Mouse (Mus musculus): ENCODE results near the gene Gbp10. TPM values are rescaled to one million over a fixed set of nuclear protein-coding genes. Genes with fewer than 3 reads are reported as not detected.
A peak's percentile ranks its signal among the peaks of the same experiment; 100 is the strongest.
"Not testable (repeated sequence)": the region's sequence is repeated elsewhere in the genome, so short reads cannot be mapped to it uniquely, and the experiment has no call there.

Gene Gbp10
- polyA plus RNA-seq (2015; fragmentation: Nextera tagmentation; extraction: Ambion mirVana): 0.15 and 0.44 TPM in 2 replicates

DNA sequence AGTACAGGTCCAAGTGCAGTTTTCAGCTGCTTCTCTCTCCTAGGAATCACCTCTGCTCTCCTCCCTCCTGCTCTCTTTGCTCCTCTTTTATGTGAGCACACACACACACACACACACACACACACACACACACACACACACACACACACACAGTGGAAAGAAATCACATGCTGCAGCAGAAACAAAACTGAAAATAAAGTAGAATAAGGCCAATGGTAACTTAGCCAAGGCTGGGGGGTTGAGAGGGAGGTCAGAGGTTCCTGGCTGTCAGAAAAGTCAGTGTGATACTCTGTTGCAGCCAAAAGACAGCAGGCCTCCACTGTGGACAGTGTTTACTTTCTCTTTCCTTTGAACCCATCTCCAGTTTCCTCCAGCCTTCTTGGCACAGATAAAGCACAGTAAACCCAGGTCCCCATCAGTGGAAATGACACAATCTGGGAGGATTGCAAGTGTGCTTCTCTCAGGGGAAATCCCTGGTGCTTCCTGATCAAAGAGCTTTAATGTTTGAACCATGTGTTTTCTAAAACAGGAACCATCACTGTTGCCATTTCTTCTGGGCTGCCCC, at the start of gene Gbp10:
TSS of gene Gbp10 (minus strand) at position 51 of the 565 bp plus-strand sequence.
- not testable (repeated sequence) for H3K27me3 ChIP-seq; H3K9ac ChIP-seq; H3K9me3 ChIP-seq (replicated peaks); H3K4me1 ChIP-seq (replicated peaks); H3K27ac ChIP-seq; H3K4me2 ChIP-seq; H3K4me3 ChIP-seq; H3K36me3 ChIP-seq
- ATAC-seq (replicated peaks; ENCODE audit: insufficient number of reproducible peaks, insufficient read depth, low FRiP score, low read depth): peak; percentile 43; the same call in 1 of the 2 replicates

DNA sequence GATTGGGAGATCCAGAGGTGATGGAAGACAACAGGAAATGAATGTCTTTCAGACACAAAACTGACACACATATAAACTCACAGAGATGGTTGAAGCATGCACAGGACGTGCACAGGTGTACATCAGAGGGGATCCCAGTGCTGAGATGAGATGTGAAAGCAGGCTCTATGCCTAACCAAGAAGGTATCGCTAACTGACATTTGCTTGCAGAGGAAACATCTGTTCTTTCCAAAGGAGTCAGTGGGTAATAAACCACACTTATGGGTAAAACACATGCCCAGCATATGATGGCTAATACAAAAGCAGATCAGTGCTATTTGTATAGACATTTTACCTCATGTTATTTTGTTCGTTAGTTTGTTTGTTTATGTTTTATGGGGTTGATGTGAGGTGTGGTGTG, 21.3 kb upstream of the Gbp10 start:
- 80% methylated on average over 1 of the region's 3 CpGs for WGBS
- H3K36me3 ChIP-seq; ATAC-seq (replicated peaks; ENCODE audit: insufficient number of reproducible peaks, insufficient read depth, low FRiP score, low read depth); H3K9me3 ChIP-seq (replicated peaks); H3K27ac ChIP-seq; H3K4me1 ChIP-seq (replicated peaks); H3K4me2 ChIP-seq; H3K27me3 ChIP-seq; H3K4me3 ChIP-seq; H3K9ac ChIP-seq: not testable (repeated sequence)

DNA sequence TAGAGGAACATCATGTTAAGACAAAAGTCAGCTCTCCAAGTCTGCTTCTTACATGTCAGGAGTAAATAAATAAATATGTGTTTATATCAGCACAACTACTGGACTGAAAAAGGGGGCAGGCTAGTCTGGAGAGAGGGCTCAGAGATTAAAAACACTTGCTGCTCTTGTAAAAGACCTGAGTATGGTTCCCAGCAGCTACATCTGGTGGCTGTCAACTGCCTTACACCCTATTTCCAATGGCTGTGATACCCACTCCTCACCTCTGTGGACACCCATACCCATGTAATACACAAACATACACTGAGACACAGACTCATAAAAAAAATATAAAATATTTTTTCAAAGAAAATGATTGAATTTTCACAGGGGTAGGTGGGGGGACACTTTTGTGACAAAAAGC, 13.2 kb upstream of the Gbp10 start:
- no peak for ATAC-seq (replicated peaks; ENCODE audit: insufficient number of reproducible peaks, insufficient read depth, low FRiP score, low read depth)
- H3K27ac ChIP-seq: no peak overlapping the region

DNA sequence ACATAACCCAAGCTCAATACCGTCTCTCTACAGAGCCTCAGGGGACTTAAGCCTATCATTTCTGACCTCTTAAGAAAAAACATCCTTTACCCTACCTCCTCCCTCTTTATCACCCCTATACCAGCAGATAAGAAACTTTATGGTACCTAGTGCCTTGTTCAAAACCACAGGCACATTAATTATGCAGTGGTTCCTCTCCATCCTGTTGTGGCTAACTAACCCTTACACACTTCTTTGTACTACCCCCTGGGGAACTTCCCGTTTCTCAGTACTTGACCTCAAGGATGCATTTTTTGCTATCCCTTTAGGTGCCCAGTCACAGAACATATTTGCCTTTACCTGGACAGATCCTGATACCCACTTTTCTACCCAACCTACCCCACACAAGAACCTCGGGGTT, 5.4 kb upstream of the Gbp10 start:
- H3K4me3 ChIP-seq; H3K36me3 ChIP-seq; H3K4me1 ChIP-seq (replicated peaks); H3K27ac ChIP-seq; H3K9me3 ChIP-seq (replicated peaks); H3K9ac ChIP-seq; ATAC-seq (replicated peaks; ENCODE audit: insufficient number of reproducible peaks, insufficient read depth, low FRiP score, low read depth); H3K27me3 ChIP-seq; H3K4me2 ChIP-seq: not testable (repeated sequence)
- 74% methylated on average over 3 of the region's 3 CpGs for WGBS

More for the DNA sequence above, 13.2 kb upstream of the Gbp10 start:
- no peaks in the 10 kb centered on the region for H3K27me3 ChIP-seq
- no peaks in the 10 kb centered on the region for H3K4me1 ChIP-seq (replicated peaks)
- H3K4me3 ChIP-seq: no peak overlapping the region
- H3K4me2 ChIP-seq: no peak overlapping the region
- H3K9ac ChIP-seq: no peak overlapping the region
- H3K36me3 ChIP-seq: no peaks in the 10 kb centered on the region
- H3K9me3 ChIP-seq (replicated peaks): no peaks in the 10 kb centered on the region

DNA sequence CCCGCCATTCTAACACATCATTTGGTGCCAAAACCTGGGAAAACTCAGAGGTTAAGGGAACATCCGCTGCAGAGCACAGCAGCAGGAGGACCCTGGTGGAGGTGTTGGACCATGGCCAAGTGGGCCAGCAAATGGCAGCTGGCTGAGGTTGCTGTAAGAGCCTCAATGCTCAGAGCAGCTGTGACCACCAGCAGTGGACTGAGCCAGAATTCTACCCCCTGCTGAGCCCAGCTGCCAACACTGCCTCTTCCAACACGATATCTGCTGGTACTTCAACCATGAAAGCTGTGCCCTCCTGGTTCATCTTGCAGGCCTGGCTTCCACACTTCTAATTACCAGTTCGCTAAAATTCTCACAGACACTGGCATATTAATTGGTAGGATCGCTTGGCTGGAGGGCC, 1.6 kb upstream of the Gbp10 start:
- ATAC-seq (replicated peaks; ENCODE audit: insufficient number of reproducible peaks, insufficient read depth, low FRiP score, low read depth); H3K4me1 ChIP-seq (replicated peaks); H3K4me3 ChIP-seq; H3K4me2 ChIP-seq; H3K36me3 ChIP-seq; H3K9ac ChIP-seq; H3K9me3 ChIP-seq (replicated peaks); H3K27me3 ChIP-seq; H3K27ac ChIP-seq: not testable (repeated sequence)
- WGBS: 74% methylated on average over 5 of the region's 5 CpGs

DNA sequence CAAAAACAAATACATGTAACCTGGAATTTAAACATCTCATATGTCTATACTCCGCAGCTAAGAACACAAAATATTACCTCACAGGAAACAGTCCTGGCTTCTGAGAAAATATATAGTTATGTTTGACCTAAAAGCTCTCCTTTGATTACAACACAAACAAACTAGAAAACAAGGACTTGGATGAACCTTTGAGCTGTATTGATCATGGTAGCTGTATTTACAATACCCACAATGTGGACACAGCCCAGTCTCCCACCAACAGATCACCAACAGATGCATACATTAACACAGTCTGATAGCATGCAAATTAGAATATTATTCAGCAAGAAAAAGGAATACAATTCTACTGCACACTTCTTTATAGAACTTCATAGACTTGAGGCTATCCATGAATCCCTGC, 931 bp downstream of the Gbp10 start:
- 88% methylated on average over 1 of the region's 1 CpGs for WGBS
- not testable (repeated sequence) for ATAC-seq (replicated peaks; ENCODE audit: insufficient number of reproducible peaks, insufficient read depth, low FRiP score, low read depth); H3K9me3 ChIP-seq (replicated peaks); H3K4me1 ChIP-seq (replicated peaks); H3K27ac ChIP-seq; H3K9ac ChIP-seq; H3K36me3 ChIP-seq; H3K27me3 ChIP-seq; H3K4me3 ChIP-seq; H3K4me2 ChIP-seq

DNA sequence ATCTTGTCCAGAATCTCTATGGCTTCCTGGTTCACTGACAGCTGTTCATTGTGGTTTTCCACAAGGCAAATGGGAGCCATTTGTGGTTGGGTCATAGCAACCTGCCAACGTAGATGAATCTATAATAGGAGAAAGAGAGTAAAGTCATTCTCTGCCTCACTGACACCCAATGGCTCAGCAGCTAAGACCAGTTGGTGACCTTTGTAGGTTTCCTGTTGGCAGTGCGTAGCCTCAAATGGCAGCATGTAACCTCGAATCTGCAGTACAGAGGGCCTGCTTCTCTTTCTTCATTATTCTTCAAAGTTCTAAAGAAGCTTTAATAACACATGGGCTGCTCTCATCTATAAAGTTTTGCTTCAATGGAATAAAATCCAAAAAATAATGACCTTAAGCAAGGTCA, 3.3 kb downstream of the Gbp10 start:
- not testable (repeated sequence) for H3K4me1 ChIP-seq (replicated peaks); H3K36me3 ChIP-seq; H3K9me3 ChIP-seq (replicated peaks); H3K27ac ChIP-seq; H3K9ac ChIP-seq; H3K27me3 ChIP-seq; H3K4me2 ChIP-seq; ATAC-seq (replicated peaks; ENCODE audit: insufficient number of reproducible peaks, insufficient read depth, low FRiP score, low read depth); H3K4me3 ChIP-seq
- WGBS: 79% methylated on average over 3 of the region's 3 CpGs

DNA sequence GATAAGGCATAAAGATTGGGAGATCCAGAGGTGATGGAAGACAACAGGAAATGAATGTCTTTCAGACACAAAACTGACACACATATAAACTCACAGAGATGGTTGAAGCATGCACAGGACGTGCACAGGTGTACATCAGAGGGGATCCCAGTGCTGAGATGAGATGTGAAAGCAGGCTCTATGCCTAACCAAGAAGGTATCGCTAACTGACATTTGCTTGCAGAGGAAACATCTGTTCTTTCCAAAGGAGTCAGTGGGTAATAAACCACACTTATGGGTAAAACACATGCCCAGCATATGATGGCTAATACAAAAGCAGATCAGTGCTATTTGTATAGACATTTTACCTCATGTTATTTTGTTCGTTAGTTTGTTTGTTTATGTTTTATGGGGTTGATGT, 30.4 kb downstream of the Gbp10 start:
- H3K9me3 ChIP-seq (replicated peaks); H3K9ac ChIP-seq; ATAC-seq (replicated peaks; ENCODE audit: insufficient number of reproducible peaks, insufficient read depth, low FRiP score, low read depth); H3K4me1 ChIP-seq (replicated peaks); H3K27ac ChIP-seq; H3K4me2 ChIP-seq; H3K27me3 ChIP-seq; H3K4me3 ChIP-seq; H3K36me3 ChIP-seq: not testable (repeated sequence)
- WGBS: 83% methylated on average over 1 of the region's 3 CpGs

DNA sequence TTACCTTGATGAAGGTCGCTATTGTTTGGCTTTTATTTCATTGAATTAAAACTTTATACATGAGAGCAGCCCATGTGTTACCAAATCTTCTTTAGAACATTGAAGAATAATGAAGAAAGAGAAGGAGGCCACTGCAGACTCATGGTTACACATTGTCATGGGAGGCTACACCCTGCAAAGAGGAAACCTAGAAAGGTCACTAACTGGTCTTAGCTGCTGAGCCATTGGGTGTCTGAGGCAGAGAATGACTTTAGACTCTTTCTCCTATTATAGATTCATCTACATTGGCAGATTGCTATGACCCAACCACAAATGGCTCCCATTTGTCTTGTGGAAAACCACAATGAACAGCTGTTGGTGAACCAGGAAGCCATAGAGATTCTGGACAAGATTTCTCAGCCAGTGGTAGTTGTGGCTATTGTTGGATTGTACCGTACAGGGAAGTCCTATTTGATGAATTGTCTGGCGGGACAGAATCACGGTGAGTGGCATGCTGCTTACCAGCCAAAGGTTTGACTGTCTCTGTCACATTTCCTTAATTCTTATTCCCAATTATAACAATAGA, 38.5 kb downstream of the Gbp10 start:
- not testable (repeated sequence) for H3K9ac ChIP-seq; H3K9me3 ChIP-seq (replicated peaks); H3K27me3 ChIP-seq; H3K4me1 ChIP-seq (replicated peaks); H3K27ac ChIP-seq; H3K4me2 ChIP-seq; H3K4me3 ChIP-seq; H3K36me3 ChIP-seq; ATAC-seq (replicated peaks; ENCODE audit: insufficient number of reproducible peaks, insufficient read depth, low FRiP score, low read depth)
- 85% methylated on average over 4 of the region's 4 CpGs for WGBS

DNA sequence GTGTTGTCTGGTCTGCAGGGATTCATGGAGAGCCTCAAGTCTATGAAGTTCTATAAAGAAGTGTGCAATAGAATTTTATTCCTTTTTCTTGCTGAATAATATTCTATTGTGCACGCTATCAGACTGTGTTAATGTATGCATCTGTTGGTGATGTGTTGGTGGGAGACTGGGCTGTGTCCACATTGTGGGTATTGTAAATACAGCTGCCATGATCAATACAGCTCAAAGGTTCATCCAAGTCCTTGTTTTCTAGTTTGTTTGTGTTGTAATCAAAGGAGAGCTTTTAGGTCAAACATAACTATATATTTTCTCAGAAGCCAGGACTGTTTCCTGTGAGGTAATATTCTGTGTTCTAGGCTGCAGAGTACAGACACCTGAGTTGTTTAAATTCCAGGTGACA, 40.2 kb downstream of the Gbp10 start:
- H3K27ac ChIP-seq; H3K36me3 ChIP-seq; H3K4me1 ChIP-seq (replicated peaks); H3K4me3 ChIP-seq; H3K9ac ChIP-seq; H3K9me3 ChIP-seq (replicated peaks); H3K27me3 ChIP-seq; H3K4me2 ChIP-seq; ATAC-seq (replicated peaks; ENCODE audit: insufficient number of reproducible peaks, insufficient read depth, low FRiP score, low read depth): not testable (repeated sequence)
- WGBS: 95% methylated on average over 1 of the region's 1 CpGs

DNA sequence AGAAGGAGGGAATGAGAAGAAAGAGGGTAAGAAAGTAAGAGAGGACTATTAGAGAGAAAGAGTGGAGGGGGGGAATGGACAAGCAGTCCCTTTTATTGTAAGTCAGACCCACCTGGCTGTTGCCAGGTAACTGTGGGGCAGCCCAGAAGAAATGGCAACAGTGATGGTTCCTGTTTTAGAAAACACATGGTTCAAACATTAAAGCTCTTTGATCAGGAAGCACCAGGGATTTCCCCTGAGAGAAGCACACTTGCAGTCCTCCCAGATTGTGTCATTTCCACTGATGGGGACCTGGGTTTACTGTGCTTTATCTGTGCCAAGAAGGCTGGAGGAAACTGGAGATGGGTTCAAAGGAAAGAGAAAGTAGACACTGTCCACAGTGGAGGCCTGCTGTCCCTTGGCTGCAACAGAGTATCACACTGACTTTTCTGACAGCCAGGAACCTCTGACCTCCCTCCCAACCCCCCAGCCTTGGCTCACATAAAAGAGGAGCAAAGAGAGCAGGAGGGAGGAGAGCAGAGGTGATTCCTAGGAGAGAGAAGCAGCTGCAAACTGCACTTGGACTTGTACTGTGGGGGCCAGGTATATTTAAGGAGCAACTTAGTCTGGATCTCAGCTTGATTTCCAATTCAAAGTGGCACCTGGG, 41.3 kb downstream of the Gbp10 start:
- H3K4me1 ChIP-seq (replicated peaks); H3K27ac ChIP-seq; H3K27me3 ChIP-seq; H3K4me3 ChIP-seq; H3K36me3 ChIP-seq; H3K4me2 ChIP-seq; H3K9ac ChIP-seq; H3K9me3 ChIP-seq (replicated peaks): not testable (repeated sequence)
- 0 out of 2 replicates have a peak, but pooled peaks have one; percentile 35 for ATAC-seq (replicated peaks; ENCODE audit: insufficient number of reproducible peaks, insufficient read depth, low FRiP score, low read depth)

DNA sequence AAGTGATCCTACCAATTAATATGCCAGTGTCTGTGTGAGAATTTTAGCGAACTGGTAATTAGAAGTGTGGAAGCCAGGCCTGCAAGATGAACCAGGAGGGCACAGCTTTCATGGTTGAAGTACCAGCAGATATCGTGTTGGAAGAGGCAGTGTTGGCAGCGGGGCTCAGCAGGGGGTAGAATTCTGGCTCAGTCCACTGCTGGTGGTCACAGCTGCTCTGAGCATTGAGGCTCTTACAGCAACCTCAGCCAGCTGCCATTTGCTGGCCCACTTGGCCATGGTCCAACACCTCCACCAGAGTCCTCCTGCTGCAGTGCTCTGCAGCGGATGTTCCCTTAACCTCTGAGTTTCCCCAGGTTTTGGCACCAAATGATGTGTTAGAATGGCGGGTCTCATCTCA, 43.0 kb downstream of the Gbp10 start:
- not testable (repeated sequence) for H3K4me3 ChIP-seq; H3K9ac ChIP-seq; H3K4me1 ChIP-seq (replicated peaks); H3K4me2 ChIP-seq; H3K9me3 ChIP-seq (replicated peaks); H3K27ac ChIP-seq; H3K27me3 ChIP-seq; H3K36me3 ChIP-seq; ATAC-seq (replicated peaks; ENCODE audit: insufficient number of reproducible peaks, insufficient read depth, low FRiP score, low read depth)
- WGBS: 78% methylated on average over 5 of the region's 5 CpGs
